Mouse (Mus musculus) forebrain, embryonic 11.5 days (tissue): ENCODE data around the gene Pum2. TPM values are rescaled to one million over a fixed set of nuclear protein-coding genes. Genes with fewer than 3 reads are reported as not detected.
A peak's percentile ranks its signal among the peaks of the same experiment; 100 is the strongest.

Experiments used
- ATAC-seq: fragments of 200-750 bp; cut with Nextera tagmentation; replicated peaks from 2 replicates; pipeline ENCODE4 v1.8.0; 2017; ENCODE audit warnings: moderate TSS enrichment; ENCODE audit not compliant: low FRiP score
- DNase-seq: peaks from one replicate; pipeline ENCODE4 v3.0.0-alpha.2; 2017; ENCODE audit warnings: low spot score
- H3K27ac ChIP-seq: fragments of 300-500 bp; sonication (generic); 2 replicates; pipeline ENCODE4 v1.5.1; 2014; ENCODE audit warnings: low read depth, low read length
- H3K27me3 ChIP-seq: fragments of 300-500 bp; sonication (generic); 2 replicates; pipeline ENCODE4 v1.6.1; 2014; ENCODE audit warnings: mild to moderate bottlenecking, low read length, mixed read lengths; ENCODE audit not compliant: control insufficient read depth, insufficient read depth
- H3K36me3 ChIP-seq: fragments of 300-500 bp; sonication (generic); 2 replicates; pipeline ENCODE4 v1.6.1; 2014; ENCODE audit warnings: mild to moderate bottlenecking, low read length, moderate library complexity, mixed read lengths; ENCODE audit not compliant: control insufficient read depth, insufficient read depth
- H3K4me1 ChIP-seq: fragments of 300-500 bp; sonication (generic); replicated peaks from 2 replicates; pipeline ENCODE4 v1.6.1; 2014; ENCODE audit warnings: low read length, mixed read lengths; ENCODE audit not compliant: control insufficient read depth, insufficient read depth
- H3K4me2 ChIP-seq: fragments of 300-500 bp; sonication (generic); 2 replicates; pipeline ENCODE4 v1.6.1; 2014; ENCODE audit warnings: low read depth, mild to moderate bottlenecking, low read length, moderate library complexity, mixed read lengths; ENCODE audit not compliant: severe bottlenecking
- H3K4me3 ChIP-seq: fragments of 300-500 bp; sonication (generic); 2 replicates; pipeline ENCODE4 v1.5.1; 2014; ENCODE audit warnings: low read depth, low read length
- H3K9ac ChIP-seq: fragments of 300-500 bp; sonication (generic); 2 replicates; pipeline ENCODE4 v1.6.1; 2014; ENCODE audit warnings: low read length
- H3K9me3 ChIP-seq: fragments of 300-500 bp; sonication (generic); 2 replicates; pipeline ENCODE4 v1.6.1; 2016; ENCODE audit warnings: low read length, mixed read lengths; ENCODE audit not compliant: control insufficient read depth
- WGBS: fragments of 180-500 bp; shearing (Covaris S2); extraction: QIAGEN DNeasy Blood & Tissue Kit; methylation state at CpG from one replicate; pipeline ENCODE4 v1.1.7; 2014; 5-methylcytosine and 5-hydroxymethylcytosine counted together
- polyA plus RNA-seq: library from polyadenylated mRNA; unstranded; fragments of >200 nt; fragmentation: Nextera tagmentation; extraction: Ambion mirVana; gene quantifications from 2 replicates; pipeline ENCODE4 v1.2.1, GENCODE M21; 2014

Gene Pum2
- polyA plus RNA-seq, 1 experiment from 2014 or later = 106 TPM

GRCm38 (mm10) chr12:8759779-8760178 lies 85.8 kb downstream of the Pum2 start:
- Histone ChIP-seq H3K36me3 (no peaks in the 10 kb centered on the region; the same call in 1 of the 2 replicates), H3K27me3 (no peaks in the 10 kb centered on the region), H3K4me1 (no peaks in the 10 kb centered on the region), H3K9ac (no peak overlapping the region), H3K4me2 (no peak overlapping the region), H3K9me3 (no peaks in the 10 kb centered on the region; the same call in 1 of the 2 replicates), H3K27ac (no peak overlapping the region), H3K4me3 (no peak overlapping the region)
- DNase-seq (no peak), ATAC-seq (no peak)
- 91% methylated on average over 6 of the region's 6 CpGs for WGBS

GRCm38 (mm10) chr12:8760561-8760960 lies 86.6 kb downstream of the Pum2 start:
- no peak overlapping the region for H3K4me3 ChIP-seq
- no peaks in the 10 kb centered on the region; the same call in 1 of the 2 replicates for H3K9me3 ChIP-seq
- H3K36me3 ChIP-seq = no peaks in the 10 kb centered on the region; the same call in 1 of the 2 replicates
- WGBS = 86% methylated on average over 6 of the region's 6 CpGs
- no peak overlapping the region for H3K9ac ChIP-seq
- DNase-seq (no peak), ATAC-seq (no peak)
- no peaks in the 10 kb centered on the region for H3K27me3 ChIP-seq
- no peak overlapping the region for H3K4me2 ChIP-seq
- H3K27ac ChIP-seq = no peak overlapping the region
- H3K4me1 ChIP-seq = no peaks in the 10 kb centered on the region

- 80% methylated on average over 7 of the region's 7 CpGs for WGBS
- no peaks in the 10 kb centered on the region for H3K4me1 ChIP-seq
- DNase-seq = no peak
- no peaks in the 10 kb centered on the region; the same call in 1 of the 2 replicates for H3K9me3 ChIP-seq
- no peaks in the 10 kb centered on the region; the same call in 1 of the 2 replicates for H3K36me3 ChIP-seq
- H3K4me3 ChIP-seq = no peak overlapping the region
- no peak overlapping the region for H3K4me2 ChIP-seq
- no peaks in the 10 kb centered on the region for H3K27me3 ChIP-seq
- no peak overlapping the region for H3K9ac ChIP-seq
- no peak overlapping the region for H3K27ac ChIP-seq
- ATAC-seq = no peak
Measured at GRCm38 (mm10) chr12:8761058-8761457, 87.1 kb downstream of the Pum2 start.

- no peaks in the 10 kb centered on the region for H3K36me3 ChIP-seq
- 86% methylated on average over 2 of the region's 2 CpGs for WGBS
- no peak overlapping the region for H3K27ac ChIP-seq
- H3K4me2 ChIP-seq = no peak overlapping the region
- ATAC-seq (no peak), DNase-seq (peak; percentile 17)
- no peak overlapping the region for H3K4me3 ChIP-seq
- H3K4me1 ChIP-seq = no peaks in the 10 kb centered on the region
- H3K27me3 ChIP-seq = no peaks in the 10 kb centered on the region
- H3K9ac ChIP-seq = no peak overlapping the region
- H3K9me3 ChIP-seq = no peaks in the 10 kb centered on the region; the same call in 1 of the 2 replicates
Measured at GRCm38 (mm10) chr12:8762667-8763066, 88.7 kb downstream of the Pum2 start.

- H3K4me3 ChIP-seq = no peak overlapping the region
- ATAC-seq (no peak), DNase-seq (peak; percentile 50)
- no peaks in the 10 kb centered on the region for H3K36me3 ChIP-seq
- no peak overlapping the region for H3K9ac ChIP-seq
- H3K9me3 ChIP-seq = no peaks in the 10 kb centered on the region
- no peaks in the 10 kb centered on the region for H3K4me1 ChIP-seq
- 86% methylated on average over 15 of the region's 15 CpGs for WGBS
- no peak overlapping the region for H3K27ac ChIP-seq
- H3K27me3 ChIP-seq = no peaks in the 10 kb centered on the region
- H3K4me2 ChIP-seq = no peak overlapping the region
Measured at GRCm38 (mm10) chr12:8764221-8764930, 90.4 kb downstream of the Pum2 start.

GRCm38 (mm10) chr12:8770946-8771843 lies 97.3 kb downstream of the Pum2 start, which contains the start of gene Sdc1:
Gene Sdc1, plus strand, starts transcription at chr12:8771323.
- DNase-seq = peak; percentile 98
- H3K4me1 ChIP-seq = peaks cover 4% of the 10 kb centered on the region
- peak within 1 kb of the TSS; percentile 96 for H3K9ac ChIP-seq
- under 1% methylated on average over 66 of the region's 67 CpGs for WGBS
- no peaks in the 10 kb centered on the region for H3K36me3 ChIP-seq
- ATAC-seq = peak; percentile 91
- no peaks in the 10 kb centered on the region for H3K27me3 ChIP-seq
- H3K4me2 ChIP-seq = peak within 1 kb of the TSS; percentile 90
- H3K4me3 ChIP-seq = peak within 1 kb of the TSS; percentile 81
- H3K27ac ChIP-seq = peak within 1 kb of the TSS; percentile 83
- H3K9me3 ChIP-seq = no peaks in the 10 kb centered on the region

GRCm38 (mm10) chr12:8771844-8772380 lies 98.0 kb downstream of the Pum2 start:
- under 1% methylated on average over 37 of the region's 37 CpGs for WGBS
- no peaks in the 10 kb centered on the region for H3K27me3 ChIP-seq
- peak; percentile 29; the same call in 1 of the 2 replicates for ATAC-seq
- peak overlapping the region; percentile 96 for H3K9ac ChIP-seq
- DNase-seq = peak; percentile 79
- peak overlapping the region; percentile 83 for H3K27ac ChIP-seq
- peaks cover 4% of the 10 kb centered on the region for H3K4me1 ChIP-seq
- H3K9me3 ChIP-seq = no peaks in the 10 kb centered on the region
- peak overlapping the region; percentile 81 for H3K4me3 ChIP-seq
- H3K4me2 ChIP-seq = peak overlapping the region; percentile 90
- H3K36me3 ChIP-seq = no peaks in the 10 kb centered on the region

- H3K36me3 ChIP-seq = no peaks in the 10 kb centered on the region
- ATAC-seq = peak; percentile 47
- H3K4me2 ChIP-seq = peak overlapping the region; percentile 90
- 0% methylated on average over 50 of the region's 55 CpGs for WGBS
- H3K9me3 ChIP-seq = no peaks in the 10 kb centered on the region
- H3K4me1 ChIP-seq = peaks cover 4% of the 10 kb centered on the region
- H3K9ac ChIP-seq = peak overlapping the region; percentile 96
- H3K27ac ChIP-seq = peak overlapping the region; percentile 83
- peak overlapping the region; percentile 81 for H3K4me3 ChIP-seq
- DNase-seq = peak; percentile 86
- H3K27me3 ChIP-seq = no peaks in the 10 kb centered on the region
Measured at GRCm38 (mm10) chr12:8772451-8773143, 98.7 kb downstream of the Pum2 start.
